Mouse (Mus musculus): ENCODE results near the gene Sema6b. TPM values are rescaled to one million over a fixed set of nuclear protein-coding genes. Genes with fewer than 3 reads are reported as not detected.

Gene Sema6b
- 10 to 100 TPM in 1 of 2 experiments, 1 to 10 TPM in 1; 9.8 to 12.1 TPM for total RNA-seq (2021)
- long read RNA-seq, experiment 1, transcript Sema6b-201 (17 exons, 3,736 nt): major isoform, 5 of 16 reads
- long read RNA-seq, experiment 1, partial matches to known transcripts: 2 of 16 reads
- long read RNA-seq, experiment 1, other reads (novel, unspliced or antisense): 5 of 16 reads
- long read RNA-seq, experiment 2, transcript Sema6b-202 (17 exons, 3,156 nt): major isoform, 6 of 21 reads
- long read RNA-seq, experiment 2, transcript Sema6b-201 (17 exons, 3,736 nt): major isoform, 6 of 21 reads
- long read RNA-seq, experiment 2, partial matches to known transcripts: 3 of 21 reads
- long read RNA-seq, experiment 2, other reads (novel, unspliced or antisense): 6 of 21 reads

DNA sequence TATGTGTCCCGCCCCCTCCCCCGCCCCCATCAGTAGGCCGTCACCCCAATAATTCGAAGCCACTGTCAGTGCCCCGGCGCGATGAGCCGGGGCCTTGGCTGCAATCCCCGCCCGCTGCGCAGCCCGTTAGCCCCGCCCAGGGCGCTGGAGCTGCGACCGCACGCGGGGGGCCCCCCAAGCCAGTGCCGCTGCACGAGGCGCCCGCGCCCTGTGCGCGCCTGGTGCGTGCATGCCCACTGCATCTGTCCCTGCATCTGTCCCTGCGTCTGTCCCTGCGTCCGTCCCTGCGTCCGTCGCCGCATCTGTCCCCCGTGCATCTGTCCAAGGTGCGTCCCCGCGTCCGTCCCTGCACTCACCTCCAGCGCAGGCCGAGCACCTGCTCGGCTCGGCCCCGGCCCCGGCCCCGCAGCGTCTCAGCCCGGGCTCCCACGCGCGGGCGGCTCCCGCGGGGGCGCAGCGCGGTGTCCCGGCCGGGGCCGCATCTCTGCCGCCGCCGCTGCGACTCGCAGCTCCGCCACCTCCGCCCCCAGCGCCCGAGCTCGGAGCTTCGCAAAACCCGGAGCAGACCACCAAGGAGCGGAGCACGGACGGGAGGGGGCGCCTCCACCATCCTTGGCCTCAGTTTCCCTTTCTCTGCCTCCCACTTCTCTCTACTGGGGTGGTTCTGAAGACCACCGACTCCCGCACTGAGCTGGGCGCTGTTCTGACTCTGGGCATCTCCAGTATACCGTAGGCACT lies at the start of gene Sema6b:
TSS of gene Sema6b (minus strand) at position 486 of the 738 bp plus-strand sequence.
- intact Hi-C loops (cut with DNase I; ENCODE audit: low total_unique reads): no loop called here
- DNase-seq: peak; percentile 70

DNA sequence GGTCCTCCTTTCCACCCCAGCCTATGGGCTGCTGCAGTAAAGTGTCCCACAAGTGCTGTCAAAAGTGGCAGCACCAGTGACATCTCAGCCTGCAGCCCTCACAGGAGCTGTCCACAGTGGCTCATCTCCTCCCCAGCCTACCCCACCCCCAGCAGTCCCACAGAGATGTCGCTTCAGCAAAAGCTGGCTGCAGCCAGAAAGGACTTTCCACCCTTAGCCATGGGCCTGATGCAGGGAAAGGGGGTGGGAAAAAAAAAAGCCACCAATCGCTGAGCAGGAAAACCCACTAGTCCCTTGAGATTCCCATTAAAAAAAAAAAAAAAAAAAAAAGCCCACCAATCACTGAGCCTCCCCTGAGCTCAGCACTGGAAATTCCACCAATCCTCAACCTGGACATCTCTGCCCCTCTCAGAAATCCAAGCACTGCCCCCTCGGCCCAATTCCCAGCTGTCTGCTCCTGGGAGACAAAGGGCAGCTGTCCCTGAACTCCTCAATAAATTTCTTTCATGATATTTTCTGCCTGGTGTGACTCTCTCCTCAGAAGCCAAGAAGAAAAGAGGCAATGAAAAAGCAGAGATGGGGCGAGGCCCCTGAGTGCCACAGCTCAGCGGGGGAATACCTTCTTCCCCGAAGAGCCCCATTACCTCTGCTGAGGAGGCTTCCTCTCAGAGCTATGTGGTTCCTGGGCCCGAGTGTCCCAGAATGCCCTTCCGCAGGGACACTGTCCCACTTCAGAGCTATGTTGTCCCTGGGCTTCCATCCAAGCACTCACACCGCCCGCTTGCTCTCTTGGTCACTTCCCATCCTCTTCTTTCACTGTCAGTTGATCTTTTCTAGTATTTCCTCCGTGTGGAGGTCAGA lies 45.4 kb upstream of the Sema6b start:
- DNase-seq: peak; percentile 75
- intact Hi-C loops (cut with DNase I; ENCODE audit: low total_unique reads): no loop called here

DNA sequence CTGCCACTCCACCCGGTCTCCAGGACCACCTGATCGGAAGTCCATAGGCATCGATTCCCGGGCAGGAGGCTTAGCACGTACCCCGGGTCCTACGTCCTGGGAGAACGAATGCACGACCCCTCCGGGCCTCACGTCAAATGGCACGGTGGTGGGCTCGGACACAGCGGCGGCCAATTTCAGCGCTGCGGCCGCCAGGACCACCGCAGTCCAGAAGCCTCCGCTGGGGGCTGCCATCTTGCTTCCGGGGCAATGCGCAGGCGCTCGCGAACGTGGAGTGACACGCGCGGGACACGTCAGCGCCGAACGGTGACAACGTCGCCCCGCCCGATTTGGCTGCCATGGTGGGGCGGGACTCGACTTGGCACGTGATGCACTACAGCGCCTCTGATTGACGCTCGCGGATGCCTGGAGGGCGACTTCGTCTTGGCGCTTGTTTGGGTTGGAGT lies 43.5 kb upstream of the Sema6b start, which contains the start of gene Mydgf:
TSS of gene Mydgf (minus strand) at position 263 of the 446 bp plus-strand sequence.
- intact Hi-C loops (cut with DNase I; ENCODE audit: low total_unique reads): no loop called here

DNA sequence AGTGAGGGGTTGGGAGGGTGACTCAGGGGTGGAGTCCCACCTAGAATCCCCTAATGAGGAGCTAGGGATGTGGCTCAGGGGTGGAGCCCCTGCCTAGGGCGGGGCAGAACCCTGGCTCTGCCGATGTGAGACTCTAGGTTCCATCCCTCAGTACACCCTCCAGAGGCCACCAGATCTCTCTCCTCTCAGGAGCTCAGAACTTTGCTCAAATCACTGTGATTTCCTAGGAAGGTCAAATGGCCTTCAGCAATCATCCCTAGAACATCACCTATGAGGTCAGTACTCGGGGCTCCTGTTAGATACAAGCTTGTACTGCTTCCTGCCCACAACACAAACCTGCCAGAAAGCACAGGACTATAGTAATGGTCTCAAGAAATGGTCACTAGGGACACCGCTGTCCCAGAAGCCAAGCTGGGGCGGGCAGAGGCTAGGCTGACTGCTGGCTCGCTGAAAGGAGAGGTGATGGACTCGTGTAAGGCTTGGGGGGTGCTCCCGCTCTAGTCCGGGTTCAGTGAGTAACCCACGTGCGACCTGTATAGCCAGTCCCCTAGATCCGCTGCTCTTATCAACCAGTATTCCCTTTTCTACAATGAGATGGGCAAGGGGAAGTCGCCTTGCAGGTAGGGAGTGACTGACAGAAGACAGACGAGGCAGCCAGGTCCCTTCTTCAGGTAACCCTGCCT lies 43.0 kb upstream of the Sema6b start:
- no peak for DNase-seq

More for the DNA sequence above, 43.5 kb upstream of the Sema6b start, which contains the start of gene Mydgf:
- peak; percentile 97 for DNase-seq

DNA sequence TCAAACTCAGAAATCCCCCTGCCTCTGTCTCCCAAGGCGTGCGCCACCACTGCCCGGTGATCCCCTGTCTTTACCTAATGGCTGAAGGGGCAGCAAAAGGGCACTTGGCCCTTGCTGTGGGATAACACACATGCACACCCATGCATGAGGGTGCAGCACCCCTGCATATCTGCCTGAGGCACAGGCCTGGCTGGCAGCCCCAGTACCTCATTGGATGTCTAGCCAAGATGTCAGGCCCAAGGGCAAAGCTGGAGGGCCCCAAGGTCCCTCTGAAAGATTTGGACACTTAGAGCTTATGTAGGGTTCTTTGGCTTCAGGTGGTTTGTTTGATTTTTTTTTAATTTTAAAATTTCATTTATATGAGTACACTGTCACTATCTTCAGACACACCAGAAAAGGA lies 35.3 kb upstream of the Sema6b start:
- intact Hi-C loops (cut with DNase I; ENCODE audit: low total_unique reads): no loop called here
- no peak for DNase-seq

More for the DNA sequence above, 43.0 kb upstream of the Sema6b start:
- intact Hi-C loops (cut with DNase I; ENCODE audit: low total_unique reads): no loop called here

DNA sequence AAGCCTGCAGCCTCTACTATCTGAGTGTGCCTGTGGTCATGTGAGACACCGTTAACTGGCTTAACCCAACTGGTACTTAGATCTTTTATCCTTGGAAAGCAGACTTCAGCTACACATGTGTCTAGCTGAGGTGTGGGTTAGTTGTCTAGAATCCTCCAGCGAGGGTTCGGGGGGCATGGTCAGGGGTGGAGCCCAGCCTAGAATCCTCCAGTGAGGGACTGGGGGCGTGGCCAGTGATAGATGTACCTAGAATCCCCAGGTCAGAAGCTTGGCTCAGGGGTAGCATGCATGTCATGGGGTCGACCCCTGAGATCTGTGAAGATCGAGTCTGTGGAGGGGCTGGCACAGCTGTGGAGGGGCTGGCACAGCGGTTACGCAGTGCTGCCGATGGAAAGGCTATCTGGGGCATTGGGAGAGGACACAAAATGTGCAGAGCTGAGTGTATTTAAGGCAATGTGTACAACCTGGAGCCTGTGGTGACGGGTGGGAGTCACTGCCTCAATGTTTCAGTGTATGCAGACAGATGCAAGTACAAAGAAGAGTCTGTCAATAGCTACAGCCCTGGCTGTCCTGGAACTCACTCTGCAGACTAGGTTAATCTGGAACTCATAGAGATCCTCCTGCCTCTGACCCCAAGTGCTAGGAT lies 33.4 kb upstream of the Sema6b start:
- intact Hi-C loops (cut with DNase I; ENCODE audit: low total_unique reads): no loop called here
- DNase-seq: no peak

DNA sequence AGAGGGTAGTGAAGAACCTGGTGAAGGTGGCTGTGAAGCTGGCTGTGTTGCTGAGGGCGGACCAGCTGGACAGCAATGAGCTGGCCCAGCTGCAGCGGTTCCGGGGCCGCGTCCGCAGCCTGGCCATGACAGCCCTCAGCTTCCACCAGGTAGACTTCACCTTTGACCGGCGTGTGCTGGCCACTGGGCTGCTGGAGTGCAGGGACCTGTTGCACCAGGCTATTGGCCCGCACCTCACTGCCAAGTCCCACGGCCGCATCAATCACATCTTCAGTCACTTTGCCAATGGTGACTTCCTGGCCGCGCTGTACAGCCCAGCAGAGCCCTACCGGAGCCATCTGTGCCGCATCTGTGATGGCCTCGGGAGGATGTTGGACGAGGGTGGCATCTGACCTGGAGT lies 31.7 kb upstream of the Sema6b start:
- no peak for DNase-seq
- intact Hi-C loops (cut with DNase I; ENCODE audit: low total_unique reads): no loop called here

DNA sequence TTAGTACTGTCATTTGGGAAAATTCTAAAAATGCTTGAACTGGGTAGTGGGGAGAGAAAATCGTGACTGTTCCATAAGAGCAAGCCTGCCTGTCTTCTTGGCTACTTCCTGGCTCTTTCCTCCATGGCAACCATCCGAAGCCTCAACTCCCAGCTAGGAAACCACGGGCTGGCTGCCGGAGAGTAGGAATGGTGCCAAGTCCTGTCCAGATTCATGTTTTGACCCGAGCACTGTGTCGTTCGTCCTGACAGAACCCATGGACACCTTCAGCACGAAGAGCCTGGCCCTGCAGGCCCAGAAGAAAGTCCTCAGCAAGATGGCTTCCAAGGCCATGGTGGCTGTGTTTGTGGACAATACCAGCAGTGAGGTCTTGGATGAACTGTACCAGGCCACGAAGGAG lies 31.3 kb upstream of the Sema6b start:
- intact Hi-C loops (cut with DNase I; ENCODE audit: low total_unique reads): no loop called here
- no peak for DNase-seq

DNA sequence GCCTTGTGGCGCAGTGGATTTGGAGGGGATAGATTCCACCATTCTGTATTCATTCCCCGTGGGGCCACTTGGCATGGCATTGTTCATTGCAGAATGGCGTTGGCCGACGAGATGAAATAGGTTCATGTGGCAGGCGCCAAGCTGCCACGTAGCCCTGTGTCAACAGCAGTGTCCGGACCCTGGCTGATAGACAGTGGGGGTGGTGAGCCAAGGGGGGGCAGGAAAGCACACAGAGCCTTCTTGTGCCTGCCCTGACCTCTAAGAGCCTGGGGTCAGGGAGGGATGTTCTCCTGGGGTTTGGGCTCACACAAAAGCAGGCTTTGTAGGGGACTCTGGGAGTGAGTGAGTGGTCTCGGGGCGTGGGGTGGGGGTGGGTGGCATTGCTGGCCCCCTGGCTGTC lies 30.5 kb upstream of the Sema6b start:
- intact Hi-C loops (cut with DNase I; ENCODE audit: low total_unique reads): no loop called here
- DNase-seq: peak; percentile 25

DNA sequence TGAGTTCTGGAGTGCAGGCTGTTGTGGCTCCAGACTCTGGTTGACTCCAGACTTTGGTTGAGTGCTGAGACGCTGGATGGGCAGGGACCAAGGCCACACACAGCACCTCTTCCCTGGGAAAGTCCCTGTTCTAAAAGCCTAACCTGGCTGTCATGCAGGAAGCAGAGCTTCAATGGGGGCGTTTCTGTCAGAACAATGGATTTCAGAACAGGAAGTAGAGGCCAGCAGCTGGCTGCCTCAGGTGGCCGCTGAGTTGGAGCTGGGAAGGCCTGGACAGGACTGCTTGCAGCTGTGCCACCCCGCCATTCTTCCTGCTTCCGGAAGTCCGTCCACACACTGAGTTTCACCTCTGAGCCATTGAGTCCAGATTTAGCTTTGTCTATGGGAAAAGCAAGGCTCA lies 29.7 kb upstream of the Sema6b start:
- peak; percentile 41 for DNase-seq
- intact Hi-C loops (cut with DNase I; ENCODE audit: low total_unique reads): no loop called here

DNA sequence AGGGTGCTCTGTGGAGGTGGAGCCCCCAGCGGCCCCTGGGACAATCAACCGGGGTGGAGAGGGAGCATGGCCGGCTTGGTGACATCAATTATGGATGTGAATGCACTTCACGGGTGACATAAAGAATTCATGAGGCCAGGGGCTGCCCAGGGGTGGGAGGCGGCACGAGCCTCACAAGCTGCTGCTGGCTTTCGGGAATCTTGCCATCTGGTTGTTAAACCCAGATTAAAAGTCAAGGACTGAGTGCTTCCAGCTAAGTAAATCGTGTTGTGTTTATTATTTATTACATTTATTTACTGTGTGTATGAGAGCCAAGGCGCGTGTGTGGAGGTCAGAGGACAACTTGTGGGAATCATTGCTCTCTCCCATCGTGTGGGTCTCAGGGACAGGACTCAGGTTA lies 25.5 kb upstream of the Sema6b start:
- no peak for DNase-seq
- intact Hi-C loops (cut with DNase I; ENCODE audit: low total_unique reads): no loop called here

DNA sequence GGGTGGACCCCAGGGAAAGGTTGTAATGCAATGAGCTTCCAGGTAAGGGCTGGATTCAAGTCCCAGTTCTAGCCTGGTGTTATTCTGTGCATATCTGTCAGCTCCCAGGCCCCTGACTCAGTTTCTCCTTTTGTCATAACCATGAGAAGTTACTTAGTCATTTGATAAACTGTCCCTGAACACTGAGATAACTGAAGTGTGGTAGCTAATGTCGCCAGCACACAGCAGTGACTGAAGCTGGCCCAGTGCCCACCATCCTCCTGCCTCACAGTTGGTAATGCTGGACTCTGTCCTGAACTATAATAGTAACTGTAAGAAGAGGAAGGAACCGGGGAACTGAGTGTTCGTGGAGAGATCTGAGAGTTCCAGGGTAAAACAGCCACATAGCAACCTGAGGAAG lies 24.4 kb upstream of the Sema6b start:
- intact Hi-C loops (cut with DNase I; ENCODE audit: low total_unique reads): no loop called here
- DNase-seq: no peak

DNA sequence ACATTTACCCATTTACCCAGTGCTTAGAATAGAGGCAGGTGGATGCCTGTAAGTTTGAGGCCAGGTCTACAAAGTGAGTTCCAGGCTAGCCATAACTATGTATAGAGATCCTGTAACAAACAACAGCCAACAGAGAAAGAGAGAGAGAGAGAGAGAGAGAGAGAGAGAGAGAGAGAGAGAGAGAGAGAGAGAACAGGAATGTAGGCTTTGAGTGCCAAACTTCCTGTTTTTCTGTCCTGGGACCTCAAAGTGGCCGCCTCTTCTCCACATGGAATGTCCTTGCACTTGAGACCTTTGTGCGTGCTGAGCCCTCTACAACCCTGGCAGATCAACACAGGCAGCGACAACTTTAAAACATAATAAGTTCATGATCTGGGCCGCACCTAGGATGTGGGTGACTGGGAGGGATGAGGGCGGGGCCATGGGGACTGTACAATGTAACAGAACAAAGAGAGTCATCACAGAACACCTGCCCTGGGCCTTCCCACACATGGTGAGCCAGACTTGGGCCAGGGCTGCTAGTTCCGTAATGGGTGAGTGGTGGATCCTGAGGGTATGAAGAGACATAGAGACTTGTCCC lies 23.5 kb upstream of the Sema6b start:
- intact Hi-C loops (cut with DNase I; ENCODE audit: low total_unique reads): no loop called here

DNA sequence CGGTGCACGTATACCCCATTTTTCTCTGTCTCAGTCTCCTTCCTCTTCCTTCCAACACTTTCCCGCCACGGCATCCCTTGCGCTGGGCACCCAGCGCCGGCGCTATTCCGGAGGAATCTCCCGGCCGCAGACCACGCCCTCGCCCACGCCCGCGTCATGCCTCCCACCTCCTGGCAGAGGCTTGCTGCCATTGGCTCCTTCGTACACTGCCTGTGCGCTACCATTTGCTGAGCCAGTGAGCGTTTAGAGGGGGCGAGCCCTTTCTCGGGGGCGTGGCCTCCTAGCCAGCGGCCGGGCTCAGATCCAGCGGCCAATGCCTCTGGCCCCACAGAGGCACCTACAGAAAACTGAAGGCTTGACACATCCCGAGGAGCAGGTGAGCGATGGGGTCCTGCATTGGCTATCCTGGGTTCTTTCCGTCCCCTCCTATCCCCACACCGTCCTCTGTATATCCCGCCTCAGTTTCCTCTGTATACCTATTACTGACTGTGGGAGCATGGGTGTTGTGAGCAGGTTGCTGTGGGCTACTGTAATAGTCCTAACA lies 22.2 kb upstream of the Sema6b start, which contains the start of gene Tnfaip8l1:
TSS of gene Tnfaip8l1 (plus strand) at position 247 of the 544 bp plus-strand sequence.
- peak; percentile 95 for DNase-seq
- intact Hi-C loops (cut with DNase I; ENCODE audit: low total_unique reads): no loop called here

More for the DNA sequence above, 23.5 kb upstream of the Sema6b start:
- no peak for DNase-seq

DNA sequence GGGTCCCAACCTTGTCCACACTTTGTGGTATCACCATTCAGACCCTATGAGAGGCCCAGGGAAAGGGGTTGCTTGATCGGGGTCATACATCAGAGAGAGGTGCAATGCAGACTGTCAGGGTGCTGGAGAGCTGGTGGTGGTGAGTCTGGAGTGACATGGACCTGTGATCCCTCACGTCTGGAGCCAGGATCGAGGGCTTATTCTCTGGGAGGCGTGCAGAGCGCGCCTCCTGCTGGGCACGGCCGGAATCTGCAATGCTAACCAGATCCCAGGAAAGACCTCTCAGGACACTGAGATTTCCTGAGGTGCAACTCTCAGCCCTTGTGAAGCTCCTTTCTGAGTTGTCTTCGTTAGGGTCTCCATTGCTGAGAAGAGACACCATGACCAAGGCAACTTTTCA lies 19.6 kb upstream of the Sema6b start:
- intact Hi-C loops (cut with DNase I; ENCODE audit: low total_unique reads): loop anchor here (2.0 to 5.0 kb wide), 2 partner anchors 27 to 37 kb away; partner anchors contain the start of gene Lrg1

DNA sequence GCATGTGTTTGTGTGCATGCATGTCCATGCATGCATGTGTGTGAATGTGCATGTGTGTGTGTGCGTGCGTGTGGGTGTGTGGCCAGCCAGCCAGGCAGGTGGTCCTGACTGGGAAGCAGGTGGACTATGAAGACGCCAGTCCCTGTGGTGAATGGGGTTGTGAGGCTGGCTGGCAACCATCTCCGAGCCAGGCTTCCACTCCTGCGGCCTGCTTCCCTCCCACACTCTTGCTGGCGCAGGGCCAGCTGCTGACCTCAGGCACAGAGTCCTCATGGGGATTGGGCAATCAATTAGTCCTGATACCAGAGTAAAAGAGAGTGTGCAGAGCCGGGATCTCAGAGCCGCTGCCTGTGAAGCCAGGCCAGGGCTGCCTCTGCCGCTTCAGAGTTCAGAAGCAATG lies 13.5 kb upstream of the Sema6b start:
- intact Hi-C loops (cut with DNase I; ENCODE audit: low total_unique reads): no loop called here
- DNase-seq: peak; percentile 63

More for the DNA sequence above, 19.6 kb upstream of the Sema6b start:
- DNase-seq: peak; percentile 69

DNA sequence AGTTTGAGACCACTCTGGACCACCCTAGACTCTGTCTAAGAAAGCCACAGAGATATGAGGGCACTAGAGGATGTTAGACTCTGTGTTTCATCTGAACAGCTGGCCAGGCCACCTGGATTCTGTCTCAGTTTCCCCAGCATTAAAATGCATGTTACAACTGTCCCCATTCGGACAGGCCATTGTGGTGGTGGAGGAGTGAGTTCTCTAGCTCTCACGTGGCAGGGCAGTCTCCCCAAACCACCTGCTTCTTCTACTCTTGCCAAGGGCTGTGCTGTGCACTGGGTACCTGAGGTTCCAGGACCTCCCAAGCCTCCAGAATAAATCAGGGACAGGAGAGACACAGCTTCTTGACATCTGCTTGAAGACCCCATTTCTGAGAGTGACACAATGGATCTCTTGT lies 9.8 kb upstream of the Sema6b start:
- DNase-seq: no peak
- intact Hi-C loops (cut with DNase I; ENCODE audit: low total_unique reads): no loop called here
